Mouse (Mus musculus) adrenal gland, postnatal 4 days (tissue): ENCODE measurements at regions not wholly inside any gene's neighbourhood (a gene's known extent, or its start where the extent isn't known, plus 50 kb on each side); places are given as distances from the start of the nearest gene placed in this dataset.
"Not testable (repeated sequence)": the region's sequence is repeated elsewhere in the genome, so short reads cannot be mapped to it uniquely, and the experiment has no call there.

Source experiments
- DNase-seq, 2 experiments: peaks; one replicate each; pipeline ENCODE4 v3.0.0; 2021 to 2022; ENCODE audit warnings: low spot score in 2 of 2, mixed read lengths in 2 of 2

DNA sequence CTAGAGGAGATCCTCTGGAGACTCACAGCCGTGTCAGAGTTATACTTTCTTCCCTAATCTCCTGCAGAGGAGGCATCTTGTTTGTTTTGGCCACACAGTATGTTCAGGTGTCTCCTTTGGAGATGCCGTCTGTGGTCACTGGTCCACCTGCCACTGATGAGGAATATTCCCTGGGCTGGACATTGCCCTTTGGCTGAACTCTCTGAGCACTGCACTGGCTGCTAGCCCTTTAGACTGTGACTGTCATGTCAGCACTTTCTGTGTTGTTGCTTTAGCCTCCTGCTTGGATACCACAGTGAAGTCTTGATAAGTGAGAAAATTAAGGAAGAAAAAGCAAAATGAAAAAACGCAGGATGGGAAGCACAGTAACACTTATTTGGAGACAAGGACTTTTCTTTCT lies 124.5 kb upstream of the C9orf72 start:
- no peak for DNase-seq

DNA sequence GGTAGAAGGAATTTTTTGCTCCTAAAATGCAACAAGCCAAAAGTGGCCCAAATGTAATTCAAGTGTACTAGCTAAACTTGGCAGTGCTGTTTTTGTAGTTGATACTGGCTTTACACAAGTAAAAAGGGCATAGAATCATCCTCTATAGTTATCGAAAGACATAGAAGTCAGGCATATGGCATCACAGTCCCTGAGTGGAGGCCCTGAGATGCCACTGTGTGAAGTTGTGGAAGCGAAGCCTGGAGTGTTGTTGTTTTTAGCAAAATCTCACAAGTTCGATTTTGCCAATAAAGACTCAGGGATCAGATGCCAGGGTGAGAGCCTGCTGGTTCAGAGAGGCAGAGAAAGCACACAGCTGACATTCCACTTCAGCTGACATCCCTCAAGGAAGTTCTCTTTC lies 121.6 kb upstream of the C9orf72 start:
- no peak for DNase-seq

GRCm38 (mm10) chr4:35343751-35344150 lies 117.8 kb upstream of the C9orf72 start:
- no peak for DNase-seq

- DNase-seq: no peak
Observed at GRCm38 (mm10) chr4:35331161-35331560, 105.2 kb upstream of the C9orf72 start.

DNA sequence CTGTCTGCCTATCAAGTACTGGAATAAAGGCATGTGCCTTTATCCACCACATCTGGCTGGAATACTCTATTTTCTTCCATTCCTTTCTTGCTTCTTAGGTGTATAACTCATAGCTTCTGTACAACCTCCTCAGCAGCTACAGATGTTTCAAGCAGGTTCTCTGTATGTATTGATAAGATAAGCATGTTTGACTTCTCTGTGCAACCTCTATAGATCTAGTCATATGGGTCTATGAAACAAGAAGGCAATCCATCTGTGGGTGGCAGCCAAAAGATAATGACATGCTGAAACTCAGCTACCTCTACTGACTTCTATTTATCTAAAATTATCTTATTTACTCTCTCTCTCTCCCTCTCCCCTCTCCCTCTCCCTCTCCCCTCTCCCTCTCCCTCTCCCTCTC lies 99.3 kb upstream of the C9orf72 start:
- no peak for DNase-seq

DNA sequence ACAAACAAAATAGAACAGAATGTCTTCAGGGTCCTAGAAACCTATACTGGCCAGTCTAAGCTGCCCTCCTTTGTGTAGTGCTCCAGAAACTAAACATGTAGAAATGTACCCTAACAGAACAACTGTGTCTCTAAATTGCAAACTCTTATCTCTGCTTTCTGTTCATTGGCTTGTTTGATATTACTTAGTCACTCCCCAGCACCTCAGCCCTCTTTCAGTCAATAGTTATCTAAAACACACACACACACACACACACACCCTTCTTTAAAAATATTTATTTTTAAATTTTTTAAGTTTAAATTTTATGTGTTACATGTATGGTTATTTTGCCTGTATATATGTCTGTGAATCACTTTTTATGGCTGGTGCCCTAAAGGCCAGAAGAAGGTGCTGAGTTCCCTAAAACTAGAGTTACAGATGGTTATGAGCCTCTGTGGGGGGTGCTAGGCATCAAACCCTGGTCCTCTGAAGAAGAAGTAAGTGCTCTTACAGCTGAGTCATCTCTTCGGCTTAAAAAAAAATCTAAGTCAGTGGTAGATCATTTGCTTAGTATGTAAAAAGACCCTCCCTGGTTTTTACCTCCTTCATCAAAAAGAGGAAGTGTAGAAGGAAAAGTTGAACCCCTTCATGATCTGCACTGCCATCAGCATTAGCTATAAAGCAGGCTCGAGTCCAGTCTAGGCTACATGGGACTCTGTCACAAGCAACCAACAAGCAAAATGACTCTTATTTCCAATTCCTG lies 96.6 kb upstream of the C9orf72 start:
- no peak for DNase-seq

GRCm38 (mm10) chr4:35310396-35310977 lies 84.5 kb upstream of the C9orf72 start:
- no peak for DNase-seq

DNA sequence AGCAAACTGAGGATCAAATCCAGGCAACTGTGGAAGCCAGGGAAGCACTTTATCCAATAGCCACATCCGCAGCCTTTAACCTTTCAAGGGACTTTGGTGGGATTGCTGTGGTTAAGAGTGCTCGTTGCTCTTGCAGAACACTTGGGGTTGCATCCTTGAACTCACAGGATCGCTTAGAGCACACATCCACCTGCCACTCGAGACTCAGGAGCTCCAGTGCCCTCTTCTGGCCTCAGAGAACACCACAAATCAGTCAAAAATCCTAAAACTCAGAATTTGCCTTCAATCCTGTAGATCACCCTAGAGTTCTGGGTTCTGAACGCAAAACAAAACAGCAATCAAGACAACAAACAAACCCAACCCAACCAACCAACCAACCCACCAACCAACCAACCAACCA lies 82.2 kb upstream of the C9orf72 start:
- no peak for DNase-seq

GRCm38 (mm10) chr4:35305210-35305609 lies 79.2 kb upstream of the C9orf72 start:
- DNase-seq: no peak

DNA sequence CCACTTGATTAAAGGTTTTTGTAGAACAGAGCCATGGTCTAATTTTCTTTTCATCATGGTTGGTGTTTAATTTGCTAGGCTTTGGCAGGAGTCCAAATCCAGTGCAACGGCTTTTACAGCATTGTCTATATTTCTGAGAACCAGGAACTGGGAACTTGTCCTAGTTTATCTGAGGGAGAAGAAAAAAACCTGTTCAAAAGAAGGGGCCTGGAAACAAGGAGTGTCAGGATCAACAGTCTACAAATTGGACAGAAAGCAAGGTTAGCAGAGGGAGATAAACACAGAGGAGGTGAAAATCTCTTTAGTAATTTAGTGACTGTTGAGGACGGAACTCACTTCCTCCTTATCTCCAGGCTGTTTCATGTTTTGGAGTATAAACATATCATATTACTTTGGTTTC lies 74.9 kb upstream of the C9orf72 start:
- no peak for DNase-seq

DNA sequence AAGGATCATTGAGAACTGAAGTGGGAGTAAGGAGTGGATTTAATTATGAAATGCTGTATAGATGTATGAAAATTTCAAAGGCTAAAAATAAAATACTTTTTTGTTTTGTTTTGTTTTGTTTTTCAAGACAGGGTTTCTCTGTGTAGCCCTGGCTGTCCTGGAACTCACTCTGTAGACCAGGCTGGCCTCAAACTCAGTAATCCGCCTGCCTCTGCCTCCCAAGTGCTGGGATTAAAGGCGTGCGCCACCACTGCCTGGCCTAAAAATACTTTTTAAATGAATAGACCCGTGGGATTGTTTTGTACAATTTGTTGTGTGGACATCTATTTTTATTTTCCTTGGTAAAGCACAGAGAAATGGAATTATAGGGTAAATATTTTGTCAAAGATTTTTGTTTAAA lies 74.4 kb upstream of the C9orf72 start:
- DNase-seq: not testable (repeated sequence)

DNA sequence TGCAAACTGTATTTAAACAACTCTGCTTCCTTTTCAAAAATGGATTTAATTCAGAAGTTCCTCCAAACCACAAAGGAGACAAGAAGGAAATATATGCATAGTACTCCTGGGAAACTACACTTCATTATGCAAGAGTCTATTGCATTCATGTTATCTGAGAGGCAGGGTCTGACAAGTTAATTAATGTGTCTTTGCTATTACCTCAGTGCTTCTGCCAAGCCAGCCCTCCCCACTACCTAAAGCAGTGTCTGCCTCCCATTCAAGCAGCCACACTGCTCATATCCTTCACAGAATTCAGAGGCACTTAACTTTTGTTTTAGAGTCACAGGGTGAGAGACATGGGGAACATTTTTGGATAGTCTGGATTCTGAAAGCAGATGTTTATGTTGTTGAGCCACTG lies 58.6 kb upstream of the C9orf72 start:
- no peak for DNase-seq
